Mouse (Mus musculus) hematopoietic multipotent progenitor cell, adult 10-12 weeks (in vitro differentiated cells): ENCODE results near the gene Cyp2b13. TPM values are rescaled to one million over a fixed set of nuclear protein-coding genes. Genes with fewer than 3 reads are reported as not detected.

ENCODE experiments used
- polyA plus RNA-seq: library from polyadenylated mRNA; stranded (reverse); fragments of >175 nt; gene quantifications from 2 replicates; pipeline ENCODE4 v1.2.3, GENCODE M21; 2012; ENCODE audit warnings: low replicate concordance

The Cyp2b13 gene
- polyA plus RNA-seq, result not detected in 2 replicates

GRCm38 (mm10) chr7:26061197-26061596, at the start of gene Cyp2b13:
TSS of gene Cyp2b13 (plus strand) at chr7:26061497.

Other genes with a start within 250 kb of the Cyp2b13 start
- gene Cyp2s1, start 244.6 kb upstream of the Cyp2b13 start, polyA plus RNA-seq, result 2.1 and 2.3 TPM in 2 replicates
- not detected in 2 replicates for gene Cyp2b10, start 163.9 kb upstream of the Cyp2b13 start, polyA plus RNA-seq
- gene Cyp2b9, start 111.9 kb downstream of the Cyp2b13 start, polyA plus RNA-seq, result not detected in 2 replicates
- 0.03 TPM in 1 of 2 replicates, not detected in the other for gene Vmn1r184, start 198.8 kb downstream of the Cyp2b13 start, polyA plus RNA-seq
- gene Cyp2a4, start 245.7 kb downstream of the Cyp2b13 start, polyA plus RNA-seq, result not detected in 2 replicates